Mouse (Mus musculus) forebrain, postnatal 0 days (tissue): ENCODE results near the gene Tctex1d2. TPM values are rescaled to one million over a fixed set of nuclear protein-coding genes. Genes with fewer than 3 reads are reported as not detected.

Experiments used
- ATAC-seq: fragments of 200-750 bp; cut with Nextera tagmentation; 2 replicates; pipeline ENCODE4 v1.8.0; 2017; ENCODE audit warnings: mild to moderate bottlenecking, moderate library complexity
- DNase-seq: peaks from one replicate; pipeline ENCODE4 v3.0.0-alpha.2; 2015
- H3K27ac ChIP-seq: fragments of 300-500 bp; sonication (generic); 2 replicates; pipeline ENCODE4 v1.5.1; 2014; ENCODE audit warnings: low read depth, mild to moderate bottlenecking, antibody characterized with exemption, low read length, moderate library complexity, mixed read lengths
- H3K27me3 ChIP-seq: fragments of 300-500 bp; sonication (generic); 2 replicates; pipeline ENCODE4 v1.6.1; 2014; ENCODE audit warnings: mild to moderate bottlenecking, low read length, mixed read lengths; ENCODE audit not compliant: insufficient read depth
- H3K36me3 ChIP-seq: fragments of 300-500 bp; sonication (generic); 2 replicates; pipeline ENCODE4 v1.6.1; 2014; ENCODE audit warnings: mild to moderate bottlenecking, moderate library complexity; ENCODE audit not compliant: insufficient read depth
- H3K4me1 ChIP-seq: fragments of 300-500 bp; sonication (generic); 2 replicates; pipeline ENCODE4 v1.6.1; 2014; ENCODE audit warnings: antibody characterized with exemption; ENCODE audit not compliant: insufficient read depth
- H3K4me2 ChIP-seq: fragments of 300-500 bp; sonication (generic); 2 replicates; pipeline ENCODE4 v1.6.1; 2014; ENCODE audit warnings: low read depth, mild to moderate bottlenecking, moderate library complexity
- H3K4me3 ChIP-seq: fragments of 300-500 bp; sonication (generic); 2 replicates; pipeline ENCODE4 v1.5.1; 2014; ENCODE audit warnings: low read depth, low read length, mixed read lengths
- H3K9ac ChIP-seq: fragments of 300-500 bp; sonication (generic); 2 replicates; pipeline ENCODE4 v1.6.1; 2014; ENCODE audit warnings: mild to moderate bottlenecking
- H3K9me3 ChIP-seq: fragments of 300-500 bp; sonication (generic); 2 replicates; pipeline ENCODE4 v1.6.1; 2016; ENCODE audit warnings: low read length
- CTCF ChIP-seq: sonication (generic); IDR thresholded peaks from 2 replicates; pipeline ENCODE4 v1.5.1; 2016; ENCODE audit warnings: antibody characterized with exemption, control low read depth, low read depth
- WGBS: fragments of 180-500 bp; shearing (Covaris S2); extraction: QIAGEN DNeasy Blood & Tissue Kit; methylation state at CpG from one replicate; pipeline ENCODE4 v1.1.7; 2014; 5-methylcytosine and 5-hydroxymethylcytosine counted together
- polyA plus RNA-seq: library from polyadenylated mRNA; unstranded; fragments of >200 nt; fragmentation: Nextera tagmentation; extraction: Ambion mirVana; gene quantifications from 2 replicates; pipeline ENCODE4 v1.2.1, GENCODE M21; 2015
- total RNA-seq: library from RNA; depleted of rRNA; stranded (reverse); fragments of >200 nt; gene quantifications from 2 replicates; pipeline ENCODE4 v1.2.3, GENCODE M21; 2014

Tctex1d2 gene
- total and polyA plus RNA-seq, 2 experiments from 2014 or later: 21.8 to 58.2 TPM

- no peak for TF ChIP-seq CTCF
- Histone ChIP-seq H3K9me3 (no peaks in the 10 kb centered on the region), H3K27me3 (no peaks in the 10 kb centered on the region), H3K27ac (no peak overlapping the region), H3K4me3 (no peak overlapping the region), H3K4me1 (no peaks in the 10 kb centered on the region), H3K36me3 (no peaks in the 10 kb centered on the region), H3K4me2 (no peak overlapping the region), H3K9ac (no peak overlapping the region)
- 89% methylated on average over 3 of the region's 3 CpGs for WGBS
- DNase-seq (no peak), ATAC-seq (no peak)
These were observed 16.7 kb upstream of the Tctex1d2 start for GRCm38 (mm10) chr16:32402818-32403217.

GRCm38 (mm10) chr16:32405716-32406115 is 13.8 kb upstream of the Tctex1d2 start:
- DNase-seq (no peak), ATAC-seq (no peak)
- 91% methylated on average over 9 of the region's 9 CpGs for WGBS
- no peaks in the 10 kb centered on the region for H3K4me1 ChIP-seq
- H3K9me3 ChIP-seq: no peaks in the 10 kb centered on the region
- no peak overlapping the region for H3K4me3 ChIP-seq
- no peaks in the 10 kb centered on the region for H3K36me3 ChIP-seq
- no peak for TF ChIP-seq CTCF
- H3K9ac ChIP-seq: no peak overlapping the region
- H3K4me2 ChIP-seq: no peak overlapping the region
- H3K27ac ChIP-seq: no peak overlapping the region
- no peaks in the 10 kb centered on the region for H3K27me3 ChIP-seq

- TF ChIP-seq CTCF: no peak
- Histone ChIP-seq H3K36me3 (no peaks in the 10 kb centered on the region), H3K4me3 (no peak overlapping the region), H3K4me1 (no peaks in the 10 kb centered on the region), H3K27me3 (no peaks in the 10 kb centered on the region), H3K4me2 (no peak overlapping the region), H3K27ac (no peak overlapping the region), H3K9me3 (no peaks in the 10 kb centered on the region), H3K9ac (no peak overlapping the region)
- 81% methylated on average over 6 of the region's 6 CpGs for WGBS
- ATAC-seq (no peak), DNase-seq (no peak)
These were observed 12.8 kb upstream of the Tctex1d2 start for GRCm38 (mm10) chr16:32406671-32407070.

- Histone ChIP-seq H3K4me3 (no peak overlapping the region), H3K9ac (no peak overlapping the region), H3K4me1 (no peaks in the 10 kb centered on the region), H3K9me3 (no peaks in the 10 kb centered on the region), H3K27ac (no peak overlapping the region), H3K27me3 (no peaks in the 10 kb centered on the region), H3K36me3 (no peaks in the 10 kb centered on the region), H3K4me2 (no peak overlapping the region)
- TF ChIP-seq CTCF: no peak
- 84% methylated on average over 10 of the region's 10 CpGs for WGBS
- no peak for ATAC-seq
- no peak for DNase-seq
These were observed 11.8 kb upstream of the Tctex1d2 start for GRCm38 (mm10) chr16:32407730-32408129.

GRCm38 (mm10) chr16:32417457-32417856 is 2.0 kb upstream of the Tctex1d2 start:
- Histone ChIP-seq H3K4me3 (no peak overlapping the region), H3K27ac (no peak overlapping the region), H3K9me3 (no peaks in the 10 kb centered on the region), H3K36me3 (no peaks in the 10 kb centered on the region), H3K9ac (no peak overlapping the region), H3K27me3 (no peaks in the 10 kb centered on the region), H3K4me2 (no peak overlapping the region), H3K4me1 (0 out of 2 replicates have a peak, but pooled peaks cover 8% of the 10 kb centered on the region)
- 71% methylated on average over 1 of the region's 1 CpGs for WGBS
- no peak for TF ChIP-seq CTCF
- no peak for DNase-seq
- no peak for ATAC-seq

GRCm38 (mm10) chr16:32427506-32427905 is 8.0 kb downstream of the Tctex1d2 start:
- H3K4me1 ChIP-seq: peaks cover 15% of the 10 kb centered on the region
- TF ChIP-seq CTCF: no peak
- H3K27ac ChIP-seq: no peak overlapping the region
- no peak overlapping the region for H3K4me2 ChIP-seq
- DNase-seq: no peak
- no peak overlapping the region for H3K9ac ChIP-seq
- H3K9me3 ChIP-seq: no peaks in the 10 kb centered on the region
- no peaks in the 10 kb centered on the region for H3K27me3 ChIP-seq
- no peak for ATAC-seq
- H3K36me3 ChIP-seq: no peaks in the 10 kb centered on the region
- 92% methylated on average over 3 of the region's 3 CpGs for WGBS
- no peak overlapping the region for H3K4me3 ChIP-seq

GRCm38 (mm10) chr16:32430474-32431046 is 11.1 kb downstream of the Tctex1d2 start, which contains the start of gene Pcyt1a:
Gene Pcyt1a, plus strand, starts transcription at chr16:32430921.
- peak within 1 kb of the TSS; percentile 66 for H3K4me2 ChIP-seq
- H3K9ac ChIP-seq: peak within 1 kb of the TSS; percentile 80
- H3K9me3 ChIP-seq: no peaks in the 10 kb centered on the region
- DNase-seq: peak; percentile 93
- H3K36me3 ChIP-seq: no peaks in the 10 kb centered on the region
- peak; percentile 99 for ATAC-seq
- under 1% methylated on average over 54 of the region's 54 CpGs for WGBS
- H3K4me1 ChIP-seq: peaks cover 15% of the 10 kb centered on the region
- peak; percentile 60 for TF ChIP-seq CTCF
- peak within 1 kb of the TSS; percentile 78 for H3K4me3 ChIP-seq
- peak within 1 kb of the TSS; percentile 89 for H3K27ac ChIP-seq
- no peaks in the 10 kb centered on the region for H3K27me3 ChIP-seq
